Mouse (Mus musculus): Measurements from ENCODE around the gene Msantd1.

Gene Msantd1

GRCm38 (mm10) chr5:34948861-34949760 is 41.3 kb downstream of the Msantd1 start, which contains the start of gene Rgs12:
TSS of gene Rgs12 (plus strand) at chr5:34949445.
- no peak for TF ChIP-seq GATA4 (IDR thresholded peaks at IDR 0.05; ENCODE audit: insufficient replicate concordance, low read length)

GRCm38 (mm10) chr5:34949769-34950211 is 42.0 kb downstream of the Msantd1 start:
- no peak for TF ChIP-seq GATA4 (IDR thresholded peaks at IDR 0.05; ENCODE audit: insufficient replicate concordance, low read length)

GRCm38 (mm10) chr5:34950486-34951160 is 42.8 kb downstream of the Msantd1 start:
- TF ChIP-seq GATA4 (IDR thresholded peaks at IDR 0.05; ENCODE audit: insufficient replicate concordance, low read length) = no peak

- TF ChIP-seq GATA4 (IDR thresholded peaks at IDR 0.05; ENCODE audit: insufficient replicate concordance, low read length) = no peak
These were observed 43.5 kb downstream of the Msantd1 start for GRCm38 (mm10) chr5:34951161-34951834.

- no peak for TF ChIP-seq GATA4 (IDR thresholded peaks at IDR 0.05; ENCODE audit: insufficient replicate concordance, low read length)
These were observed 46.7 kb downstream of the Msantd1 start for GRCm38 (mm10) chr5:34954508-34954907.

- TF ChIP-seq GATA4 (IDR thresholded peaks at IDR 0.05; ENCODE audit: insufficient replicate concordance, low read length) = no peak
These were observed 47.8 kb downstream of the Msantd1 start for GRCm38 (mm10) chr5:34955630-34956029.

GRCm38 (mm10) chr5:34956151-34956550 is 48.3 kb downstream of the Msantd1 start:
- TF ChIP-seq GATA4 (IDR thresholded peaks at IDR 0.05; ENCODE audit: insufficient replicate concordance, low read length) = no peak

- TF ChIP-seq GATA4 (IDR thresholded peaks at IDR 0.05; ENCODE audit: insufficient replicate concordance, low read length) = no peak
These were observed 49.2 kb downstream of the Msantd1 start for GRCm38 (mm10) chr5:34957015-34957414.

- no peak for TF ChIP-seq GATA4 (IDR thresholded peaks at IDR 0.05; ENCODE audit: insufficient replicate concordance, low read length)
These were observed 52.2 kb downstream of the Msantd1 start for GRCm38 (mm10) chr5:34960021-34960420.

GRCm38 (mm10) chr5:34965531-34965930 is 57.7 kb downstream of the Msantd1 start:
- TF ChIP-seq GATA4 (IDR thresholded peaks at IDR 0.05; ENCODE audit: insufficient replicate concordance, low read length) = no peak

- no peak for TF ChIP-seq GATA4 (IDR thresholded peaks at IDR 0.05; ENCODE audit: insufficient replicate concordance, low read length)
These were observed 60.6 kb downstream of the Msantd1 start for GRCm38 (mm10) chr5:34968386-34968785.

- no peak for TF ChIP-seq GATA4 (IDR thresholded peaks at IDR 0.05; ENCODE audit: insufficient replicate concordance, low read length)
These were observed 64.7 kb downstream of the Msantd1 start for GRCm38 (mm10) chr5:34972471-34972870.
